Mouse (Mus musculus) midbrain, embryonic 13.5 days (tissue): Measurements from ENCODE around the gene Wdr89. TPM values are rescaled to one million over a fixed set of nuclear protein-coding genes. Genes with fewer than 3 reads are reported as not detected.
"Not testable (repeated sequence)": the region's sequence is repeated elsewhere in the genome, so short reads cannot be mapped to it uniquely, and the experiment has no call there.

Experiments
- ATAC-seq: fragments of 200-750 bp; cut with Nextera tagmentation; 2 replicates; pipeline ENCODE4 v1.8.0; 2017; ENCODE audit warnings: mild to moderate bottlenecking, moderate TSS enrichment, moderate library complexity
- H3K27ac ChIP-seq: fragments of 300-500 bp; sonication (generic); 2 replicates; pipeline ENCODE4 v1.5.1; 2015; ENCODE audit warnings: inconsistent platforms, mild to moderate bottlenecking, moderate library complexity
- H3K27me3 ChIP-seq: fragments of 300-500 bp; sonication (generic); 2 replicates; pipeline ENCODE4 v1.6.1; 2015; ENCODE audit warnings: mild to moderate bottlenecking, inconsistent platforms
- H3K36me3 ChIP-seq: fragments of 300-500 bp; sonication (generic); 2 replicates; pipeline ENCODE4 v1.6.1; 2015; ENCODE audit warnings: mild to moderate bottlenecking, inconsistent platforms
- H3K4me1 ChIP-seq: fragments of 300-500 bp; sonication (generic); replicated peaks from 2 replicates; pipeline ENCODE4 v1.6.1; 2015; ENCODE audit warnings: inconsistent platforms
- H3K4me2 ChIP-seq: fragments of 300-500 bp; sonication (generic); replicated peaks from 2 replicates; pipeline ENCODE4 v1.6.1; 2015; ENCODE audit warnings: moderate library complexity, mild to moderate bottlenecking, inconsistent platforms
- H3K4me3 ChIP-seq: fragments of 300-500 bp; sonication (generic); replicated peaks from 2 replicates; pipeline ENCODE4 v1.5.1; 2015; ENCODE audit warnings: mild to moderate bottlenecking, inconsistent platforms
- H3K9ac ChIP-seq: fragments of 300-500 bp; sonication (generic); replicated peaks from 2 replicates; pipeline ENCODE4 v1.6.1; 2015; ENCODE audit warnings: mild to moderate bottlenecking, inconsistent platforms
- H3K9me3 ChIP-seq: fragments of 300-500 bp; sonication (generic); 2 replicates; pipeline ENCODE4 v1.6.1; 2016; ENCODE audit warnings: mild to moderate bottlenecking, inconsistent platforms
- WGBS: fragments of 180-500 bp; shearing (Covaris S2); methylation state at CpG from one replicate; pipeline ENCODE4 v1.1.7; 2015; 5-methylcytosine and 5-hydroxymethylcytosine counted together
- polyA plus RNA-seq: library from polyadenylated mRNA; unstranded; fragments of >200 nt; fragmentation: Nextera tagmentation; extraction: Ambion mirVana; gene quantifications from 2 replicates; pipeline ENCODE4 v1.2.1, GENCODE M21; 2015

Wdr89 gene
- 7.3 and 7.5 TPM in 2 replicates for polyA plus RNA-seq

DNA sequence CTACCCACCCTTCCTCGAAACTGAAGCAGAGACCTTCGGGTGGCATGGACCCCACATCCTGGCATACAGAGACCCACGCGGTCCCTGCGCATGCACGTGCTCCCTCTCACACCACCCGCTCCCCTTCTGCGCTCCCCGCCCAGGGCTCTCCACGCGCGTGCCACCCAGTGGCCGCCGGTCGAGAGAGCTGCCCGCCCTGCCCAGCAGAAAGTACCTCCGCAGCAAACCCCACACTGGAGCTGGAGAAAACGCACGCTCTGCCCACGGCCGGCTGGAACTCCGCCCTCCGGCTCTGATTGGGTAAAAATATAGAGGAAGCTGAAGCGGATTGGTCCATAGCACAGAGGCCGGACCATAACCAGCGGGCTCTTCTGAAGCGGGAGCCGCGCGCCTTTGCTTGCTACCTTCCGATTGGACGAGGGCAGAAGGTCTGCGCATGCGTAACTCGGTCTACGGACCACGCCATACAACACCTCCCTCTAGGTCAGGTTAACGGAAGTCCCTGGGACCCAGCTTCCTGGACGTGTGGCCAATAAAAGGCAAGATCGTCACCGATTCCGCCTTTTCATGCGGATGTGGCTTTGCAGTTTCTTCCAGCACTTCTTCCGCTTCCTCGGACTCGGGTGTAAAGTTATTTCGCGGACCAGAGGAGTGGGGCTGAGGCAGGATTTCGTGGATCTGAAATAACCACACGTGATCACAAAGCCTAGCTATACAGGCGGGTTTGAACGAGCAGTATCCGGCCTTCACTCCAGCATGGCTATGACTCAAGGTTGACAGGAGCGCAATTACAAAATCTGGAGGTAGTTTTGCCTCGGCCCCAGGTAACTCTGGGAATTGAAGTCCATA lies at the start of gene Wdr89:
Wdr89 (minus strand) TSS at position 280 of the 849 bp plus-strand sequence.
- no peaks in the 10 kb centered on the region for H3K9me3 ChIP-seq
- peak; percentile 100 for ATAC-seq
- WGBS: under 1% methylated on average over 55 of the region's 55 CpGs

DNA sequence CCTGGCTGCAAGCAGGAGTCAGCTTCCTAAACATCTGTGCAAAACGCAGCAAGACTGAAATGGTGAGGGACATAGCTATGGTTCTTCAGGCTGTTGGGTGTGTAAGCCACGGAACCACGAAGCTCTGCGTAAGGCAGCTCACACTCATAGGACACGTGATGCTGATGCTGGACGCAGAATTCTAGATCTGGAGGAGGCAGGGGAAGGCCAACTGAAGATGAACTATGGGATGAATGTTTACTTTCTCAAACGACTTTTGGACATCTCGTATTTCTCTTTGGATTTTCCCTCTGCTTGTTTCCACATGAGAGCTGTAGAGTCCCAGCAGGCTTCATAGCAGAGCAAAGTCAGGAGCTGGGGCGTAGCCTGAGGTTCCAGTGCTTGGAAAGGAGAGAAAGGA lies 44.3 kb upstream of the Wdr89 start:
- Histone ChIP-seq H3K4me3 (no peak overlapping the region), H3K4me1 (no peaks in the 10 kb centered on the region), H3K9ac (no peak overlapping the region), H3K36me3 (peaks cover 7% of the 10 kb centered on the region; the same call in 1 of the 2 replicates), H3K27me3 (no peaks in the 10 kb centered on the region), H3K27ac (no peak overlapping the region), H3K4me2 (no peak overlapping the region), H3K9me3 (no peaks in the 10 kb centered on the region)
- 87% methylated on average over 9 of the region's 9 CpGs for whole genome bisulfite sequencing
- ATAC-seq: no peak

More for the DNA sequence above, at the start of gene Wdr89:
- Histone ChIP-seq H3K4me2 (peak within 1 kb of the TSS; percentile 86), H3K4me3 (peak within 1 kb of the TSS; percentile 55), H3K27ac (peak within 1 kb of the TSS; percentile 76), H3K4me1 (peaks cover 19% of the 10 kb centered on the region), H3K36me3 (no peaks in the 10 kb centered on the region), H3K27me3 (no peaks in the 10 kb centered on the region), H3K9ac (peak within 1 kb of the TSS; percentile 74)

DNA sequence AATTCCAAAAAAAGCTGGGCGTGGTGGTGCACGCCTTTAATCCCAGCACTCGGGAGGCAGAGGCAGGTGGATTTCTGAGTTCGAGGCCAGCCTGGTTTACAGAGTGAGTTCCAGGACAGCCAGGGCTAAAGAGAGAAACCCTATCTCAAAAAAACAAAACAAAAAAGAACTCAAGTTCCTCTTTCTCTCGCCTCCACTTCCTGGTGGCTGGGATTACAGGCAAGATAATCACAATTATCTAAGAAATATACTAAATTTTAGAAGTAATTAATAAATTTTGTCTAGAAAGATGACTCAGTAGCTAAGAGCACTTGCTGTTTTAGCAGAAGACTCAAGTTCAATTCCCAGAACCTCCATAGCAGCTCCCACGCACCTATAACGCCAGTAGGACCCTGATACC lies 43.6 kb upstream of the Wdr89 start:
- H3K27me3 ChIP-seq, H3K4me2 ChIP-seq, H3K4me3 ChIP-seq, H3K36me3 ChIP-seq, H3K4me1 ChIP-seq, H3K27ac ChIP-seq, H3K9me3 ChIP-seq, H3K9ac ChIP-seq, ATAC-seq: not testable (repeated sequence)
- 90% methylated on average over 7 of the region's 7 CpGs for WGBS

DNA sequence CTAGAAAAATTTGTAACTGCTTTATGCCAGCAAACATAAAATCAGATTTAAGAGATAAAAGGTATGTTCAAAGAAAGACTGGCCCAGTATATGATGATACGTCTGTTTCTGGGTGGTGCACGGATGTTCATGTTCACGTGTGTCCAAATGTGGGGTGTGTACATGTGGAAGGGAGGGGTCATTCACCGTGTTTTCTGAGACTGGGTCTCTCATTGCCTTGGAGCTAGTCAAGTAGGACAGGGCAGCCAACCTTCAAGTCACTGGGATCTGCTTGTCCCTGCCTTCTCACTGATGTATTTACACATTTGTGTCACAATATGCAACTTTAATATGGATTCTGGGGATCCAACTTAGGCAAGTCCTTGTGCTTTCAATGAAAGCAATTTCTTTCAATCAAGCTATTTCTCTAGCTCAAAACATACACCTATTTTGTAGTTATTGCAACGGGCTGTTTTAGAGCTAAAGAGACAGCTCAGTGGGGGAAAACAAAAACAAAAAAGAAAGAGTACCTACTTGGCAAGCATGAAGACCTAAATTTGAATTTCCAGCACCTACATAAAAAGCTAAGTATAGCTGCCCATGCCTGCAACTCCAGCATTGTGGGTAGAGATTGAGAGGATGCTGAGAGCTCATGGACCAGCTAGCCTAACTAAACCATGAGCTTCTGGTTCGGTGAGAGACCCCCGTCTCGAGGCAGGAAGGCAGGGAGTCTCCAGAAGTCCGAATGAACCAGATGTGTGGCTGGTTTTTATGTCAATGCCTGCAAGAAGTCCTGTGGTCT lies 41.4 kb upstream of the Wdr89 start:
- Histone ChIP-seq H3K4me1 (no peaks in the 10 kb centered on the region), H3K9me3 (no peaks in the 10 kb centered on the region), H3K9ac (no peak overlapping the region), H3K36me3 (0 out of 2 replicates have a peak, but pooled peaks cover under 1% of the 10 kb centered on the region), H3K4me3 (no peak overlapping the region), H3K4me2 (no peak overlapping the region), H3K27ac (no peak overlapping the region), H3K27me3 (no peaks in the 10 kb centered on the region)
- no peak for ATAC-seq
- WGBS: 88% methylated on average over 9 of the region's 9 CpGs

DNA sequence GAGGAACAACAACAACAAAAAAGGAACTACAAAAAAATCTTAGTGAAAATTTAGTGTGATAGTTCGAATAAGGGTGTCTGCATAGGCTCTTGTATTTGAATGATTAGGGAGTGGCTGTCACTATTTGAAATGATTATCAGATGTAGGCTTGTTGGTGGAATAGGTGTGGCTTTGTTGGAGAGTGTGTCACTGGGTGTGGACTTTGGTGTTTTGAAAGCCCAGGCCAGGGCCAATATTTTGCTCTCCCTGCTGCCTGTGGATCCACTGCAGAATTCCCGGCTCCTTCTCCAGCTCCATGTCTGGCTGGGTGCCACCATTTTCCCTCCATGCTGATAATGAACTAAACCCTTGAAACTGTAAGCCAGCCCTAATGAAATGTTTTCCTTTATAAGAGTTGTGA lies 40.2 kb upstream of the Wdr89 start:
- no peak for ATAC-seq
- no peaks in the 10 kb centered on the region for H3K36me3 ChIP-seq
- H3K27ac ChIP-seq: no peak overlapping the region
- no peak overlapping the region for H3K4me2 ChIP-seq
- WGBS: 89% methylated on average over 2 of the region's 2 CpGs
- no peaks in the 10 kb centered on the region for H3K9me3 ChIP-seq
- no peaks in the 10 kb centered on the region for H3K4me1 ChIP-seq
- no peaks in the 10 kb centered on the region for H3K27me3 ChIP-seq
- H3K4me3 ChIP-seq: no peak overlapping the region
- no peak overlapping the region for H3K9ac ChIP-seq

DNA sequence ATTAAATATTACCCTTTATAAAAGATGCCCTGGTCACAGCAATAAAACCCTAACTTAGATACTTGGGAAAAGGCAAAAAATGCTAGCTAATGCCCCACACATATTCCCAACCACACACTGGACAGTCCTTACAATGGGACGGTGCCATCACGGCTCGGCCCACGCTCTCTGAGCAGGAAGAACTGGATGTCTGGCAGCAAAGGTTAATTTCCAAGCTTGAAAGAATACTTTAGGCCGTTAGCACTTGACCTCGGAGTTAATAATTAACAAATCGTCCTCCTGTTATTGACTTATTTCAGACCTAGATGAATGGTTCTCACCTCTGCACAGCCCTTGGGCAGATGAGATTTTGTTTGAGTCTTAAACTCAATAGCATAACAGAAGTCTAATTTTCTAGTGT lies 37.3 kb upstream of the Wdr89 start:
- no peak for ATAC-seq
- Histone ChIP-seq H3K27me3 (no peaks in the 10 kb centered on the region), H3K9me3 (no peaks in the 10 kb centered on the region), H3K27ac (no peak overlapping the region), H3K36me3 (no peaks in the 10 kb centered on the region), H3K9ac (no peak overlapping the region), H3K4me3 (no peak overlapping the region), H3K4me1 (peaks cover 5% of the 10 kb centered on the region; the same call in 1 of the 2 replicates), H3K4me2 (no peak overlapping the region)
- 90% methylated on average over 7 of the region's 7 CpGs for WGBS

DNA sequence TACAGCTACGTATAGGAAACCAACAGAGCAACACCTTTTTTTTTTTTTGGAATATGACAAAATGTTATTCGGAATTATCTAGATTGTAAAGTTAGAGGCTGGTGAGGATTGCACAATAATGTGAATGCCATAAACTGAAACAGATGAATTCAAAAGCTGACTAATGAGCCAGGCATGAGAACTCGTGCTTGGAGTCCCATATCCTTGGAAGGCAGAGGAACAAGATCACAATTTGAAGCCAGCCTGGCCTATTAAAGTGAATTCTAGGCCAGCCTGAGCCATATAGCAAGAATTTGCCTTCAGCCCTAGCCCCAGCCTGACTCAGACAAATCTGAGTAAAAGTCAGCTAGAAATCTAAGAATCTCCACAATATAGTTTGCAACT lies 33.4 kb upstream of the Wdr89 start:
- no peak overlapping the region for H3K4me3 ChIP-seq
- H3K36me3 ChIP-seq: no peaks in the 10 kb centered on the region
- no peak overlapping the region for H3K27ac ChIP-seq
- no peak overlapping the region for H3K4me2 ChIP-seq
- peaks cover 9% of the 10 kb centered on the region; the same call in 1 of the 2 replicates for H3K4me1 ChIP-seq
- H3K27me3 ChIP-seq: no peaks in the 10 kb centered on the region
- H3K9ac ChIP-seq: no peak overlapping the region
- H3K9me3 ChIP-seq: no peaks in the 10 kb centered on the region
- no peak for ATAC-seq
- 92% methylated on average over 3 of the region's 3 CpGs for WGBS

DNA sequence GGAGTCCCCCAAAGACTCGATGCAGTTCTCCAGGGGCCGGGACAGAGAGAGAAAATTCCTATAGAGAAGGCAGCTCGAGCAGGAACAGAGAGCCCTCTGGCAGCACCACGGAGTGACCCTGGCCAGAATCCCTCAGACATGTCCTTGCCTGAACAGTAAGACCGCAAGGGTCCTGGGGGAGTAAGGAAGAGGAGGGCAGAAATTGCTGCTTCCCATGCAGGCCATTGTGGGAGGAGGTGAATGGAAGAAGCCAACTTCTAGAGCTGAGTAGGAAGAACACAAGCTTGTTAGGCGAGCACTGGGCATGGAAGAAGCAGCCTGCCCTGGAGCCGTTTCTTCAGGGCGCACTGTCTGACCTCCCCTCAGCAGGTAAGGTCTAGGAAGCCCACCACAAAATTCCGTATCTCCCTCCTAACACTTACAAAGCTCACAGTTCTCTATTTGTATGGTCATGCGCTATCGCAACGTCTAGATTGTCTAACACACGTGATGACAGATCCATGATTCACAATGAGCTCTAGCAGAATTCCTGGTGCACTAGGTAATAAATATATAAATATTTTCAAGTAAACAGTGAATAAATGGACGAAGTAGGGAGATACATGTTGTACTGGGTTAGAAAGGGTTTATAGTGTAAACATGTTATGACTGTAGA lies 32.9 kb upstream of the Wdr89 start:
- H3K4me1 ChIP-seq: peaks cover 9% of the 10 kb centered on the region; the same call in 1 of the 2 replicates
- 79% methylated on average over 14 of the region's 14 CpGs for WGBS

DNA sequence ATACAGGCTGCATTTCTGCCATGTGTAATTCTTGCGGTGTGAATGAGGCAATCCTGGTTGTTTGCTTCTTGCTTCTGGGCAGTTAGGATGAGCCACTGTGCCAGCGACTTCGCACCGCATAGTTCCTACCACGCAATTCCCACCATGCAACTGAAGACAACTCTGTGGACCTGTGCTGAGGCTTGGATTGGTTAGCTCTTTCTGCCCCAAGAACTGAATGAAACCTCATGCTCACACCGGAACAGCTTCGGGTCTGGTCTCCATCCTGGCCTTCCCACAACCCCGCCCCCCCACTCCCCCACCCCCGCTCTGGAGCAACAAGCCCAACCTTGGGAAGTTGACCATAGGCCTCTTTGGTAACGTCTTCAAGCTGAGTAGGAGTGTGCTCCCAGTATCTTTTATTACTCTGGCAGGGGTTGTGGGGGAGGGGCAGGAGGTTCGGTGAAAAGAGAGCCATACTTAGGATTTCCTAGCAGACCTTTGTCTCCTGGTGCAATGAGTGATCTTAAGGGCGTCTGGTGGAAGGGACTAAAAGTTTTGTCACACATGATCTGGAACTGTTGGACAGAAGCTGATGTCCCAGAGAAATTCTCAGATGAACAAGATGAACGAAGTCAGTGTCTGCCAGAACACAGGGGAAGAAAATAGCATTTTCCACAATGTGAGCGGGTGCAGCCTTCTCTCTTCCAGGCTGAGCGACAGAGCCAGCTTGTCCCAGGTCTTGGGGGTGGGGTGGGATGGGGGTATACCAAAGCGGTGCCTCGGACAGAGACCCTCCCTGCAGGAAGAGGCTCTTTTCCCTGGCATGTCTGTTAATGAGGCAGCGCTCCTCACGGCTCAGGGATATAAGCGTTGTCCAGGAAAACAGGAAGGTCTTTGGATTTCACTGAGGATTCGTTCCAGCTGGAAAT lies 32.1 kb upstream of the Wdr89 start:
- H3K36me3 ChIP-seq: no peaks in the 10 kb centered on the region
- H3K4me2 ChIP-seq: peak overlapping the region; percentile 34
- H3K27me3 ChIP-seq: no peaks in the 10 kb centered on the region
- no peaks in the 10 kb centered on the region for H3K9me3 ChIP-seq
- 51% methylated on average over 21 of the region's 21 CpGs for WGBS
- peak overlapping the region; percentile 14; the same call in 1 of the 2 replicates for H3K9ac ChIP-seq
- peak overlapping the region; percentile 4; the same call in 1 of the 2 replicates for H3K4me3 ChIP-seq
- H3K4me1 ChIP-seq: peaks cover 9% of the 10 kb centered on the region; the same call in 1 of the 2 replicates
- H3K27ac ChIP-seq: no peak overlapping the region
- ATAC-seq: no peak

More for the DNA sequence above, 32.9 kb upstream of the Wdr89 start:
- no peak for ATAC-seq
- no peak overlapping the region for H3K27ac ChIP-seq
- no peaks in the 10 kb centered on the region for H3K36me3 ChIP-seq
- H3K4me3 ChIP-seq: peak overlapping the region; percentile 4; the same call in 1 of the 2 replicates
- peak overlapping the region; percentile 34 for H3K4me2 ChIP-seq
- no peaks in the 10 kb centered on the region for H3K9me3 ChIP-seq
- H3K9ac ChIP-seq: peak overlapping the region; percentile 14; the same call in 1 of the 2 replicates
- no peaks in the 10 kb centered on the region for H3K27me3 ChIP-seq

DNA sequence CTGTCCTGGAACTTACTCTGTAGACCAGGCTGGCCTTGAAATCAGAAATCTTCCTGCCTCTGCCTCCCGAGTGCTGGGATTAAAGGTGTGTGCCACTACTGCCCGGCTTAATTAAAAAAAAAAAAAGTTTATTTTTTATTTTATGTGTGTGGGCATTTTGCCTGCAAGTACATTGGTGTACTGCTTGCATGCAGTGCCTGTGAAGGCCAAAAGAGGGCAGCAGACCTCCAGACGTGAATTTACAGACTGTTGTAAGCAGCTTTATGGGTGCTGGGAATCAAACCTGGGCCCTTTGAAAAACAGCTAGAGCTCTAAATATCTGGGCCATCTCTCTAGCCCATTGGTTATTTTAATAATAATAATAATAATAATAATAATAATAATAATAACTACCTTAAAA lies 29.4 kb upstream of the Wdr89 start:
- H3K9ac ChIP-seq: no peak overlapping the region
- no peak overlapping the region for H3K27ac ChIP-seq
- no peaks in the 10 kb centered on the region for H3K36me3 ChIP-seq
- no peaks in the 10 kb centered on the region for H3K27me3 ChIP-seq
- peaks cover 9% of the 10 kb centered on the region; the same call in 1 of the 2 replicates for H3K4me1 ChIP-seq
- H3K9me3 ChIP-seq: no peaks in the 10 kb centered on the region
- 94% methylated on average over 3 of the region's 3 CpGs for WGBS
- ATAC-seq: no peak
- no peak overlapping the region for H3K4me3 ChIP-seq
- no peak overlapping the region for H3K4me2 ChIP-seq

DNA sequence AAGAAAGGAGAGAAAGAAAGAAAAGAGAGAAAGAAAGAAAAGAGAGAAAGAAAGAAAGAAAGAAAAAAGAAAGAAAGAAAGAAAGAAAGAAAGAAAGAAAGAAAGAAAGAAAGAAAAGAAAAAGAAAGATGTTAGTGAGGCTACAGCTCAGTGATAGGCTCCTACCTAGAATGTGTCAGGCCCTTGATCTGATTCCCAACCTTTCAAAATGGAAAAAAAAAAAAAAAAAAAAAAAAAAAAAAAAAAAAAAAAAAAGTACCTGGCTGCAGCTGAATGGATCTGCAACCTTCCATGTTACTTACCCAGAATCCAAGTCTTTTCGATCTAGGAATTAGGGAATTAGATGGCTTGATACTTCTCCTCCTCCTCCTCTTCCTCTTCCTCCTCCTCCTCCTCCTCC lies 26.5 kb upstream of the Wdr89 start:
- not testable (repeated sequence) for H3K4me2 ChIP-seq, H3K4me1 ChIP-seq, H3K9ac ChIP-seq, H3K27me3 ChIP-seq, H3K9me3 ChIP-seq, H3K27ac ChIP-seq, ATAC-seq, H3K36me3 ChIP-seq, H3K4me3 ChIP-seq
- 86% methylated on average over 1 of the region's 1 CpGs for WGBS
